Mouse (Mus musculus): ENCODE data around the gene Bloc1s4.

Gene Bloc1s4

GRCm38 (mm10) chr5:36748536-36749061 lies at the start of gene Bloc1s4:
Gene Bloc1s4 (minus strand): TSS chr5:36748650.
- DNase-seq (ENCODE audit: low spot score), result peak; percentile 82

GRCm38 (mm10) chr5:36797291-36797690 lies 48.8 kb upstream of the Bloc1s4 start:
- DNase-seq (ENCODE audit: low spot score), result no peak

- peak; percentile 89 for DNase-seq (ENCODE audit: low spot score)
These were observed 48.0 kb upstream of the Bloc1s4 start, which contains the start of gene Mrfap1 for GRCm38 (mm10) chr5:36796296-36797014. Gene Mrfap1 (minus strand): TSS chr5:36796772.

GRCm38 (mm10) chr5:36795647-36796295 lies 47.3 kb upstream of the Bloc1s4 start:
- DNase-seq (ENCODE audit: low spot score), result peak; percentile 57

- no peak for DNase-seq (ENCODE audit: low spot score)
These were observed 43.4 kb upstream of the Bloc1s4 start for GRCm38 (mm10) chr5:36791861-36792260.

GRCm38 (mm10) chr5:36786052-36786451 lies 37.6 kb upstream of the Bloc1s4 start:
- no peak for DNase-seq (ENCODE audit: low spot score)

- no peak for DNase-seq (ENCODE audit: low spot score)
These were observed 31.1 kb upstream of the Bloc1s4 start for GRCm38 (mm10) chr5:36779512-36779911.

GRCm38 (mm10) chr5:36778901-36779300 lies 30.5 kb upstream of the Bloc1s4 start:
- no peak for DNase-seq (ENCODE audit: low spot score)

GRCm38 (mm10) chr5:36777186-36777585 lies 28.7 kb upstream of the Bloc1s4 start:
- no peak for DNase-seq (ENCODE audit: low spot score)

GRCm38 (mm10) chr5:36776021-36776575 lies 27.6 kb upstream of the Bloc1s4 start:
- DNase-seq (ENCODE audit: low spot score), result no peak

- no peak for DNase-seq (ENCODE audit: low spot score)
These were observed 26.9 kb upstream of the Bloc1s4 start for GRCm38 (mm10) chr5:36775317-36775716.

GRCm38 (mm10) chr5:36772586-36772985 lies 24.1 kb upstream of the Bloc1s4 start:
- DNase-seq (ENCODE audit: low spot score), result no peak

- DNase-seq (ENCODE audit: low spot score), result no peak
These were observed 21.2 kb upstream of the Bloc1s4 start for GRCm38 (mm10) chr5:36769603-36770002.

GRCm38 (mm10) chr5:36766958-36767703 lies 18.7 kb upstream of the Bloc1s4 start:
- no peak for DNase-seq (ENCODE audit: low spot score)

GRCm38 (mm10) chr5:36759848-36760247 lies 11.4 kb upstream of the Bloc1s4 start:
- no peak for DNase-seq (ENCODE audit: low spot score)

GRCm38 (mm10) chr5:36757033-36757432 lies 8.6 kb upstream of the Bloc1s4 start:
- no peak for DNase-seq (ENCODE audit: low spot score)

- no peak for DNase-seq (ENCODE audit: low spot score)
These were observed 1.9 kb upstream of the Bloc1s4 start for GRCm38 (mm10) chr5:36750119-36751078.

- DNase-seq (ENCODE audit: low spot score), result no peak
These were observed 485 bp downstream of the Bloc1s4 start for GRCm38 (mm10) chr5:36747794-36748535.

- DNase-seq (ENCODE audit: low spot score), result no peak
These were observed 1.4 kb downstream of the Bloc1s4 start for GRCm38 (mm10) chr5:36747071-36747470.

- DNase-seq (ENCODE audit: low spot score), result peak; percentile 75
These were observed 6.2 kb downstream of the Bloc1s4 start for GRCm38 (mm10) chr5:36742126-36742848.

Measured in ovary, postnatal 10 days (tissue).